Mouse (Mus musculus) kidney, adult 9 months (tissue): ENCODE data around the gene Eng.
A peak's percentile ranks its signal among the peaks of the same experiment; 100 is the strongest.

ENCODE experiments used
- DNase-seq: peaks from one replicate; pipeline ENCODE4 v3.0.0; 2022

The Eng gene

GRCm38 (mm10) chr2:32683701-32684100 is 37.3 kb downstream of the Eng start:
- no peak for DNase-seq

GRCm38 (mm10) chr2:32684681-32685428 is 38.5 kb downstream of the Eng start:
- no peak for DNase-seq

GRCm38 (mm10) chr2:32685807-32686206 is 39.4 kb downstream of the Eng start:
- DNase-seq, result no peak

- no peak for DNase-seq
Measured at GRCm38 (mm10) chr2:32686640-32687039, 40.2 kb downstream of the Eng start.

GRCm38 (mm10) chr2:32687562-32687961 is 41.2 kb downstream of the Eng start:
- no peak for DNase-seq

- DNase-seq, result peak; percentile 94
Measured at GRCm38 (mm10) chr2:32689420-32689819, 43.0 kb downstream of the Eng start.

- DNase-seq, result no peak
Measured at GRCm38 (mm10) chr2:32691041-32691440, 44.6 kb downstream of the Eng start.

- no peak for DNase-seq
Measured at GRCm38 (mm10) chr2:32692496-32692895, 46.1 kb downstream of the Eng start.

GRCm38 (mm10) chr2:32693282-32693681 is 46.9 kb downstream of the Eng start:
- peak; percentile 74 for DNase-seq

GRCm38 (mm10) chr2:32693823-32694411 is 47.5 kb downstream of the Eng start:
- peak; percentile 95 for DNase-seq

GRCm38 (mm10) chr2:32694691-32695090 is 48.3 kb downstream of the Eng start:
- DNase-seq, result no peak

GRCm38 (mm10) chr2:32699680-32700079 is 53.3 kb downstream of the Eng start:
- DNase-seq, result no peak

- DNase-seq, result peak; percentile 67
Measured at GRCm38 (mm10) chr2:32700966-32701743, 54.8 kb downstream of the Eng start.

- no peak for DNase-seq
Measured at GRCm38 (mm10) chr2:32703046-32703445, 56.7 kb downstream of the Eng start.

GRCm38 (mm10) chr2:32704021-32704421 is 57.6 kb downstream of the Eng start, which contains the start of gene Fpgs:
Fpgs (minus strand) TSS chr2:32704145.
- peak; percentile 96 for DNase-seq

- no peak for DNase-seq
Measured at GRCm38 (mm10) chr2:32705018-32705417, 58.6 kb downstream of the Eng start.

- DNase-seq, result no peak
Measured at GRCm38 (mm10) chr2:32706971-32707370, 60.6 kb downstream of the Eng start.

GRCm38 (mm10) chr2:32708643-32709042 is 62.2 kb downstream of the Eng start:
- no peak for DNase-seq

GRCm38 (mm10) chr2:32709521-32710137 is 63.2 kb downstream of the Eng start:
- DNase-seq, result no peak

- no peak for DNase-seq
Measured at GRCm38 (mm10) chr2:32710425-32710824, 64.0 kb downstream of the Eng start.

- DNase-seq, result no peak
Measured at GRCm38 (mm10) chr2:32711301-32712056, 65.1 kb downstream of the Eng start.

GRCm38 (mm10) chr2:32712108-32712551 is 65.7 kb downstream of the Eng start:
- DNase-seq, result peak; percentile 85

GRCm38 (mm10) chr2:32712586-32712933 is 66.2 kb downstream of the Eng start:
- DNase-seq, result peak; percentile 95
